Mouse (Mus musculus): ENCODE results near the gene Ddx6.
"Not testable (repeated sequence)": the region's sequence is repeated elsewhere in the genome, so short reads cannot be mapped to it uniquely, and the experiment has no call there.

Ddx6 gene

DNA sequence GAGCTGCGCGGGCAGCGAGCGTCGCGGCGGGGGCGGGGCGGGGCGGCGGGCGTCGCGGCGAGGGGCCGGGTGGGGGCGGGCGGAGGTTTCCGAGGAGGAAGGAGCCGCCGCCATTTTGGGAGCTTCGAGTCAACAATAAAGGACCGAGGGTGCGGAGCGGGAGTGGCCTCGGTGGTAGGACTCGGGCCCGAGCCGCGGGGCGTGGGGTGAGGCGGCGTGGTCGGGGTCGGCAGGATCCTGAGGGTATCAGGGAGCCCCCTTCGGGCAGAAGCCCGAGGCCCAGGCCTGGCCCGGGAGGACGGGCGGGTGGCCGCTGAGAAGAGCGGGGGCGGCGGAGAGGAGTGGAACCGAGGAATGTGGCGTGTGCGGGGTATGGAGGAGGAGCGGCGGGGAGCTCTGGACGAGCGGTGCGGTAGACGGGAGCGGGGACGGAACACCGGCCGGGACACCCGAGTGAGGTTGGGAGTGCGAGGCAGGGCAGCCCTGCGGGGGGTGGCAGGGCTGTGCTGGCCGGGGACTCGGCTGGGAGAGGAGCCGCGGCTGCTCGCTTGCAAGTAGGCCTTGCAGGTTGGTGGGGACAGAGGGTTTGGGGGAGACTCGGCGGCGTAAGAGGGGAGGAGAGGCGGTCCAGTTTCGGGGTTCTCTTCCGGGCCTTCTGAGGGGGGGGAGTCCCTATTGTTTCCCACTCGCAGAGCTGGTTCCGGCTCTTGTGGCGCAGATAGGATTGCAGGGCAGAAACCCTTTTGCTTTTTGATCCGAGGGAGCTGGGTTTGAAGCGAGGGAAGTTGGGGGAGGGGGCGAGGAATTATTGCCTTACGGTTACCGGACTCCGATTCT lies at the start of gene Ddx6:
TSS of gene Ddx6 (plus strand) at position 114 of the 837 bp plus-strand sequence.
- peak; percentile 71 to 82 for DNase-seq (ENCODE audit: low spot score in 2 of 2)

DNA sequence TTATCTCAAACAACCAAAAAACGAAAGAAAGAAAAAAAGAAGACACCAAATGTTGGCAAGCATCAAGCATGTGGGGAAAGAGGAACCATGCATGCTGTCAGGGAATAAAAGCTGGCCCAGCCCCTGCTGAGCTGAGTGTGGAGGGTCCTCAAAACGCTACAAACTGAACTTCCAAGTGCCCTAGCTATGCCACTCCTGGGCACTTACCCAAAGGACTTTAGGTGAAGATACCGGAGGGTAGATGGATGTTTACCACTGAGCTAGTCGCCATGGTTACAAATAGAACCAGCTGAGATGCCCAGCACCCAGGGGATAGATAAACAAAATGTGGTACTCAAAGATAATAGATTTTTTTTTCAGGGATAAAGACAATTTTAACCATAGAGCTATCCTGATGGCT lies 43.1 kb upstream of the Ddx6 start, which contains the start of gene Cxcr5:
TSS of gene Cxcr5 (minus strand) at position 281 of the 400 bp plus-strand sequence.
- no peak for DNase-seq (ENCODE audit: low spot score in 2 of 2)

DNA sequence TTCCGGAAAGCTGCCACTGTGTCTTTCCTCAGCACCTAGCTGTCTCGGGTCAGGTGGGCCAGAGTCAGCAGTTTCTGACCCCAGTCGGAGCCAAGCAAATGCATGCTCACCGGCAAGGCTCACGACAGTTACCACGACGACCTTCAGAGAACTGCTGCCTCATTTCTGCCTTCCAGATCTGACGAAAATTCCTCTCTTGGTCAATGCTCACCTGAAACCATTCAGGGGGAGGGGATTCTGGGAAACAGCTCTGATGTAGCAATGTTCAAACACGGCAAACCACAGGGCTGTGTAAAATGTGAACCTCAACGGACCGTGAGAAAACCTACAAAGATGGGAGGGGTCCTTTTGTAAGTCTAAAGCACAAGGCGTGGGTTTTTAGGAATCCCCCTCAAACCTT lies 41.8 kb upstream of the Ddx6 start:
- DNase-seq (ENCODE audit: low spot score in 2 of 2), result no peak

DNA sequence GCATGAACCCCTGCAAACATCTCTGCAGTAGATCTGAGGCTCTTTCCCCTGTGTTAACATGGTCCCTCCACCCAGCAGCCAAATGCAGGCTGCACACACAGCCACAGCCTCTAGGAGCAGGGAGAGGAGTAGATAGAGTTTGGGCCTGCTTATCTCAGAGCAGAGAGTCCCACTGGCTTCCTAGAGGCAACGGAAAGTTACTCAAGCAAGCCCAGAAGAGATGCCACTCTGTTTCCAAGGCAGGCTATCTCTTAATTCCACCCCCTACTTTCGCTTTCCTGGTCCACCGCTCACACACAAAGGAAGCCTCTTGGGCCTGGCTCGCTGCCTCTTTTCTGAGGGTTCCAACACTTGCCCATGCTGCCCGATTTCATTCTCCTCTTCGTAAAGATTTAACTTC lies 39.3 kb upstream of the Ddx6 start:
- peak in 1 of 2 experiments; percentile 3 for DNase-seq (ENCODE audit: low spot score in 2 of 2)

DNA sequence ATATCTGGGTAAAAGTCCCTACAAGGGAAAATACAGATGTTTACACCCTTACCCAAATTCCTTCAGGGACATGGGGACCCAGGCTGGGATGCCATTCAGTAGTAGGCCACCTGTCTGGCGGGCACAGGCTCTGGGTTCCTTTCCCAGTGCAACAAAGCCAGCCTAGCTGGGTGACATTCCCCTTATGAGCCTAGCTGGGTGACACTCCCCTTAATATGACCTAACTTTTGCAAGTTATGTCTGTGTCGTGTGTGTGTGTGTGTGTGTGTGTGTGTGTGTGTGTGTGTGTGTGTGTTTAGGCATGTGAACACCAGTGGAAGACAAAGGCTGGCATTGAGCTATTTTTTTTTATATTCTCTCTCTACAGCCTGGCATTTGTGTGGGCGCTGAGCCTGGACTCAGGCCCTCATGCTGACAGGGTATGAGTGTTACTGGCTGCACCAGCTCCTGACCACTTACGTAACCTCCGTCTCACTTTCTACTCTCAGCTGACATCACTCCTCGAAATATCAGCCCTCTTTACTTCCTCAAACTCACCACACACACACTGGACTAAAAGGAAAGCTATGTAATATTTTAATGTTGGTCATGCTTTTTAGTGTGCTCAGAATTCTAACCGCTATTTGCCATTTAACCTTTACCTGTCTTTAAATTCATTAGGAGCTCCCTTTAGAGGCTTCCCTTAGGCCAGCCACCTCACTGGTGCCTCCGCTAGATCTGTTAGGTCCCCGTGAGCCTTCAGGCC lies 37.2 kb upstream of the Ddx6 start:
- DNase-seq (ENCODE audit: low spot score in 2 of 2), result peak in 1 of 2 experiments; percentile 6

DNA sequence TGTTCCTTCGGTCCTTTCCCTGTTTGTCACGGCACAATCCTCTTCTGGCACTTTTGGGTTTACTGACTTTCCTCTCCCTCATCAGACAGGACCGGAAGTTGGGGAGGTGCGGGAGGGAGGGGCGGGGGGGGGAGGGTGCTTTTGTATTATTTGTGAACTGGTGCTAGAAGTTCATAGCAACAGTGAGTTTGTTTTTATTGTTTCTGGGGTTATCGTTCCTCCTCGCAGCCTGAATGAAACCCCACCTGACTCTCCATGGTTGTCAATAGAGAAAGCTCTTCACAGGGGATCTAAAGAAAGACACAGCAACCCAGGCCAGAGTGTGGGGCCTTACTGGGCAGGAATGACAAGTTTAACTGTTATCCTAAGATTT lies 36.6 kb upstream of the Ddx6 start:
- no peak for DNase-seq (ENCODE audit: low spot score in 2 of 2)

DNA sequence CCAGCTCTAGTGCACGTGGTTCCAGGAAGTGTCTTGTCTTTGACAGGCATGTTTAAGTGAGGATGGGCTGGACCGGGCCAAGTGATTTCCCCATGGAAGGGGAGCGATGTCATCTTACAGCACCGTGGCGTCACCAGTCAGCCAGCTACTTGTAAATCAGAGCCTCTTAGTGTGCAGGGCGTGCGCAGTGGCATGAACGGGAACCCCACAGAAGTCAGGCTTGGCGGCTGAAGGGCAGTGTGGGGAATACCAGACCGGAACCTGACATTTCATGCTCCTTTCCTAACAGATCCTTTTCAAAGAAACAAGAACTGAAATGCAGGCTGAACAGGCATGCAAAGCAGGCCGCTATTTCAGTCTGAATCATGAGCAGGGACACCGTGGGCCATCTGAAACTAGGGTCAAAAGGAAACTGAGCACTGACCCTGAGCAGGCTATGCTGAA lies 33.7 kb upstream of the Ddx6 start:
- DNase-seq (ENCODE audit: low spot score in 2 of 2), result no peak

DNA sequence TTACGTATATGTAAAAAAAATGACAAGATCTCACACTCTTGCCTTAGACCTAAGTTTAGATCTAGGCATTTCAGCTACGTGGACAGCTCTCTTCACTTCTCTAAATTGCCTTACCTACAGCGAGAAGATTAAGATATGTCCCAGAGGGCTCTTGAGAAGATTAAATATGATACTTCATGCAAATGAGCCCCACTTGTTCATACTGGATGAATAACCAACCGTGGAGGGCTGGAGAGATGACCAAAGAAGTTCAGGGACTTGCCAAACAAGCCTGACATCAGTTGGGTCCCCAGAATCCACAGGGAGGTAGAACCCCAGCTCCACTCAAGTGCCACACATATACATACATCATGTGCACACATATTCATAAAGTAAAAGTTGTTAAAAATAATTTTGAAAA lies 31.4 kb upstream of the Ddx6 start:
- no peak for DNase-seq (ENCODE audit: low spot score in 2 of 2)

DNA sequence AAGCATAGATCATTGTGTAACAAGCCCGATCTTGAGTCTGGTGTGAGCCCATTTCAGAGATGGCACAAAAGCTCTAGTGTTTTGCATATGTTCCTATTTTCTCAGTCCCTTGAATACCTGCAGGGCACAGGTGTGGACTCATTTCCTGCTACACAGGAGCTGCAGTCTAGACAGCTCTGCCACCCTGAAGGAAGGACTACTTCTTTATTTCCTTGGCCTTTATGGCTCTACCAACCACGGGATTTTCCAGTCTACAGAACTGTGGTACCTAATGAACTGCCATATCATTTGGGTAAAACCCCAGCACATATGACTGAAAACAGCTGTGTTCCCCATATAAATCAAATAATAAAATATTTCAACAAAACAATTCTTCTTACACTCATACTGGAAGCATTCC lies 29.6 kb upstream of the Ddx6 start:
- DNase-seq (ENCODE audit: low spot score in 2 of 2), result no peak

DNA sequence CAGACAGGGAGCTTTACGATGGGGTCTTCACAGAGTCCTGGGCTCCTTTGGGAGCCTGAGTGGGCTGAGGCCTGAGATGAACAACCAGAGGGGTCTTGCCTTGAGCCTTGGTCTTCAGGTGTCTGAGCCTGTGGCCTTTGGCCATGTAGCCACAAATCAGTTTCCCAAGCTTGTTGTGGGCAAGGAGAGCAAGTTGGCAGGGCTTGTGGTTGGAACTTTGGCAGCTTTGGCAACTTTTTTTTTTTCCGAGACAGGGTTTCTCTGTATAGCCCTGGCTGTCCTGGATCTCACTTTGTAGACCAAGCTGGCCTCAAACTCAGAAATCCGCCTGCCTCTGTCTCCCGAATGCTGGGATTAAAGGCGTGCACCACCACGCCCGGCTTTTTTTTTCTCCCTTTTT lies 28.6 kb upstream of the Ddx6 start:
- DNase-seq (ENCODE audit: low spot score in 2 of 2), result not testable (repeated sequence)

DNA sequence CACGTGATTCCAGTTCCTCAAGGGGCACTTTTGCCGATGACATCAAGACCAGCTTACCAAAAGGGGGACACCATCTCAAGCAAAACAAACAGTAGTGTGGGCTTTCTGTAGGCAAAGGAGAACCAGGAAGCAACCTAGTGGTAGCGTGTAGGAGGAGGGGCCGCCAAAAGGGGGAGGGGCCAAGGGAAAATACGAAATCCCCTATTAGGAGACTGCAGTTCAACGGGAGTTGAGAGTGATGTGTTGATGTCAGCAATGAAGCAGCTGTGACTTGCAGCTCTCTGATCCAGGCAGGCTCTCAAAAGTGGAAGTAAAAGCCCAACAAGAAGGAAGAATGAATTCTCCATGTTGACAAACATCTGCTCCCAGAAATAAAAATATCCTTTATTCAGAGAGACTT lies 25.3 kb upstream of the Ddx6 start:
- no peak for DNase-seq (ENCODE audit: low spot score in 2 of 2)

DNA sequence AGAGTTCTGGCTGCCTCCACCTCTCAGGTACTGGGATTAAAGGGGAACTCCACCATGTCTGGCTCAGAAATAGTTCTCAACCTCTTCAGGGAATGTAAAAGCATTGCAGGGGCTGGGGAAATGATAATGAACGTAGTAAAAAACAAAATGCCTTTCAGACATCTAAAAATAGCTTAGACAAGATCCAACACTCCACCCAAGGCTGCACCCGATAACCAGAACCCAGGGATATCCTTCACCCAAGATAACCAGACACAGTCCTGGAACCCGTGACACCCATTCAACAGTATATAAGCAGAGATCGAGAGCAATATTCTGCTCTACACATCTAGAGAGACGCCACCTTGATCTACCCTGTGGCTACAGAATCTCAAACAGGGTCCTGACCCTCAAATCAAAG lies 24.6 kb upstream of the Ddx6 start:
- no peak for DNase-seq (ENCODE audit: low spot score in 2 of 2)

DNA sequence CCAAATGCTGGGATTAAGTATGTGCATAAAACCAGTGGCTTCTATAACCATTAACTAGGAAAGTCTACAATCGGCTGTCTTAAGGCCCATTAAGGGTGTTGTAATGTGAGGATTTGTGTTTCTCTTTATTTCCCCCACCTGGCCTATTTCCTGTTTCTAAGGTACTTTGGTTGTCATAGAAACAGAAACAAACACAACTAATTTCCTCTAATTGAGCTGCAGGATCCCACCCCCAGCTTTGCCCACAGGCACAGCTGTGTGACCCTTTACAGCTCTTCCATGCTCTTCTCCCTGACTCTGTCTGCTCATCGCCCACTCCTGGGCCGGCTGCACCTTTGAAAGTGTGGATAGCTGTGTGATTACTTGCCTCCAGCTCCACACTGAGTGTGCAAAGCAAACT lies 23.3 kb upstream of the Ddx6 start:
- no peak for DNase-seq (ENCODE audit: low spot score in 2 of 2)

DNA sequence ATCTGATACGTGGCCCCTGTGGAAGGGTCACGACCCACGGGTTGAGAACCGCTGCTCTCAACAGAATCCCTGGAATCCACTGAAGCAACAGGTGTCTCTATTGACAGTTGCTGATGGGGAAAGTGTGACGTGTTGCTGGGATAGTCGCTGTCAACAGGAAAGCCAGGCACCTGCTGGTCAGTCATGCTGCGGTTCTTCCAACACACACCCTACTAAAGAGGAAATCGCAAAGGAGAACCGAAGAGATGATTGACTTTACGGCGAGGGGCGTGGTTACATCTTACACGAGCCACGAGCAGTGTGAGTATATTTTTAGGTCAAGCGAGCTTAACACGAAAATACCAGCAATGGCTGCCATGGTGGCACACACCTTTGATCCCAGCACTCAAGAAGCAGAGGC lies 22.3 kb upstream of the Ddx6 start:
- DNase-seq (ENCODE audit: low spot score in 2 of 2), result no peak

DNA sequence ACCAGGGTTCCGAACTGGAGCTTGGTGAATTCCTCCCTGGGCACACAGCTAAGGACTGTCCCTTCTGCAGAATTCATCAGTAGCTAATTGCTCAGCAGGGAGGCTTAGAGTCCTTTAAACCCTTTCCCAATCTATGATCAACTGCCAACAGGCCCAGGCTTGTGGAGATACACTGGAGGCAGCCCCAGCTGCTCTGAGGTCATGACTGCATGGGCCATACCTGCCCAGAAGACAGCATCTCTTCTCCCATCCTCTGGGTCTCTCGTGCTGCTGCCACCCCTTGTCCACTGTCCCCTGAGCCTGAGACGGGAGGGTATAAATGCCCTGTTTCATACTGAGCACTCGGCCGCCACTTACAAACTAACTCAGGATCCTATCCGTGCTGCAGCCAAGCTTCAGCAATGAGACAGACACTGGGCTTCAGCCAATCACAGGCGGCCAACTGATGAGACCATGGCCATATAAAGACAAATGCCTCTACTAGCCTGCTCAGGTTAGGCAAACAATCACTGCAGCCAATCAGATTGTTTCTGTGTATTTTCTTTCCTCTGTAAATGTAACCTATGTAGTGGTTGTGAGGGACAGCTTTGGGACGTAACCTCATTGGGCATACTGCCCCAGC lies 17.9 kb upstream of the Ddx6 start:
- no peak for DNase-seq (ENCODE audit: low spot score in 2 of 2)

DNA sequence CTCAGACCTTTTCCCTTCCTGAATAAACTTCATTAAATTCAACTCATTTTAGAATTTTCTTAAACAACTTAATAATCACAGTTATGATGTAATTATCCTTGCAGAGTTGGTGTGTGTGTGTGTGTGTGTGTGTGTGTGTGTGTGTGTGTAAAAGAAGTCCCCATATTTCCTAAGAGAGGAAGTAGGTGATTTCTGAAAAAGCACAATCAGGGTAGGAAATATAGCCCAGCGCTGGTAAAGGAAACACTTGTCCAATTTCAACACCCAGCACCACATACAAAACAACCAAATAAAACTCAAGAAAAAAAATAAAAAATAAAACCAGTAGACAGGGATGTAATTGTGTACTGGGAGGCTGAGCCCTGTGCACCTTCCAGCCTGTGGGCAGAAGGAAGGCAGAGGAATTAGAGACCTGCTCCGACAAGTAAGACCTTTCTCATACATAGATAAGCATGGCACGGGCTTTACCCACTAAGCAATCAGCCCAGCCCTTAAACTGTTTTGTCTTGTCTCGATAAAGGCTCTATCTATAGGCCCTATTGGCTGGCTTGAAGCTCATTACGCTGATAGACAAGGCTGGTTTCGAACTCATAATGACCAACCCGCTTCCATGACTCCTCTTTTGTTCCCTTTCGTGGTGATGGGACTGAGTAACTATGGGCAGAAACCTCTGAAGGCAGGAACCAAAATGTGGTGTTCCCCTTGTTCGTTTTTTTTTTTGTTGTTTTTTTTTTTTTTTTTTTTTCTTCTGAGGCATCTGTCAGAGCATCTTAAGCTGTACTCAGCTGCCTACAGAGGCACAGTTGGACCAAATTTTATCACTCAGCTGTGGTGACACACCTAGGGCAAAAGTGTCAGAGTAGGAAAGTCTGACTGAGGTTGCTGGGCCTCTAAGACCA lies 17.2 kb upstream of the Ddx6 start:
- no peak for DNase-seq (ENCODE audit: low spot score in 2 of 2)

DNA sequence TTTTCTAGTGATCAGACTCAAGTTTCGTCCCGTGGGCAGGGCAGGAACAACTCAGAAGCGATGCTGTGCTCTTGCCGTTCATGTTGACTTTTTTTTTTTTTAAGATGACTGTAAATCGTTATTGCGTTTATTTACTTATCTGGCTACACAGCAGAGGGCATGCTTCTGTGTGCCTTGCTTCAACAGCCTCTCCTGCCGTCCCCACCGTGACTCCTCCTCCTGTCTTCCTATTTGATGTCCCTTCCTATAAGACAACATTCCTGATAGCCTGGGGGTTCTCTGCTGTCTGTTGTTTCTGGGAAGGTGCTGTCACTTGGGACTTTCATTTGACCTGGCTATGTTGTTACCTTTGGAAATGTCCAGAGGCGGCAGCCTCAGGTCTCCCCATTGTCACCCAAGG lies 16.1 kb upstream of the Ddx6 start:
- DNase-seq (ENCODE audit: low spot score in 2 of 2), result no peak

DNA sequence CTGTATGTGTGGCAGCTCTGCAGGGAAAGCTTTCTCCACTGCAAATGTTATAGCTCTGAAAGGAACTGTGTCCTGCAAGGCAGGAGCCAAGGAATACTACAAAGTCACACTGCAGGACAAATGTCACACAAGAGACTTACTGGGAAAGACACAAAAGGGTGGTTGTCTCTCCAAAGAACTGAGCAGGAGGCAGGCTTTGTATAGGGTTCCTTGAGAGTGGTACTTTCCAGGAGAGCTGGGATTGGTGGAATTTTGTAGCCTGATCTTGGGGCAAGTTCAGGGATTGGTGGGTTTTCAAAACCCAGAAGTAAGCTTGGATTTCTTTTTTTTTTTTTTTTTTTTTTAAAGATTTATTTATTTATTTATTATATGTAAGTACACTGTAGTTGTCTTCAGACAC lies 15.6 kb upstream of the Ddx6 start:
- DNase-seq (ENCODE audit: low spot score in 2 of 2), result no peak

DNA sequence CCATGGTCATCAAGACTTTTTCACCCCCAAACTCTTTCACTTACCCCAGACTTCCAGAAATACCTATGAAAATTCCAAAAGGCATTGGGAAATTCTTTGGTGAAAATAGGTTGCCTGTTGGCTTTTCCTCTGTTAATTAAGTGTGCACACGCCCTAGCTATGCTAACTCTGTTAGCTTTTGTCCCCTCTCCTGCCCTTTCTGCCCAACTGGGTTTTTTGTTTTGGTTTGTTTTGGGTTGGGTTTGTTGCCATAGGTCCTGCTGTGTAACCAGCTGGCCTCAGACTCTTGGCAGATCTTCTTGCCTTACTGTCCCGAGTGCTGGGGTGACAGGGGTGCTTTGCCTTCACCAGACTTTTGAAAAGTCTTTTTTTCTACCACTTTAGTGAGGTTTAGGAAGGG lies 13.7 kb upstream of the Ddx6 start:
- DNase-seq (ENCODE audit: low spot score in 2 of 2), result no peak

DNA sequence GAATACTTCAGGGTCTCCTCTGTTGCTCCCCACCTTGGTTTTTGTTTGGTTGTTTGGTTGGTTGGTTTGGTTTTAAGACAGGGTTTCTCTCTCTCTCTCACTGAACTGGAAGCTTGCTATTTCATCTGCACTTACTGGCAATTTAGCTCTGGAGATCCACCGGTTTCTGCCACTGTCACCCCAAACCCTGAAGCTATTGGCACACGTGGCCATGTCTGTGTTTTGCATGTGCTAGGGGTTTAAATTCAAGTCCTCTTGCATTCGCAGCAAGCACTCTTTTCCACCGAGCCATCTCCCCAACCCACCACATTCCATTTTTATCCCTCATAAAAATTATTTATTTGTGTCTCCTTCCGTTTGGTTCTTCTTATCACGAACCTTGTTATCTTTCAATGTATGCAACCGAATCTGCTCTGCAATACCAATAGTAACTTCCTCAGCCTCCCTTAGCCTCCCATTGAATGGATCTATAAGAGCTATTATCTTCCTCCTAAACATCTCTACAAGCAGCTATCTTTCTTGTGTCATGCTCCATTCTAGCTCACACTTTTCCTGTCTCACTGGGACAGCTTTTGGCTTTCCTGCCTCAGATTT lies 13.0 kb upstream of the Ddx6 start:
- no peak for DNase-seq (ENCODE audit: low spot score in 2 of 2)

DNA sequence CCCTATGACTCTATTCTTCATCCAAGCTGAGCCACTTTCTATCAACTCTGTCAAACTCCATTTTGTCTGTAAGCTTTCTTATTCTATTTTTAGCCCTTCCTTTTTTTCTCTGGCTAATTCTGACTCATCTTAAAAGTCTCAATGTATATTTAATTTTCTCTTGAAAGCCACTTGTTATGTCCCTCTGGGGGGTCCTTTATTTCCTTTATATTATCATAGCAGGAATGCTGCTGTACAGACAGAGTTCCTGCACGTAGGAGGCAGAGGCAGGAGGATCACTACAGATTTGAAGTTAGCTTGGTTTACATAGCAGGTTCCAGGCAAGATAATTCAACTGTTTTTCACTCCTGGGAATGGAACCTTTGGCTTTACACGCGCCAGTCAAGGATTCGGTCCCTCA lies 11.5 kb upstream of the Ddx6 start:
- no peak for DNase-seq (ENCODE audit: low spot score in 2 of 2)
